Comparison of ENCODE assay signal across 26 mouse cellular contexts in the genomic region with DNA sequence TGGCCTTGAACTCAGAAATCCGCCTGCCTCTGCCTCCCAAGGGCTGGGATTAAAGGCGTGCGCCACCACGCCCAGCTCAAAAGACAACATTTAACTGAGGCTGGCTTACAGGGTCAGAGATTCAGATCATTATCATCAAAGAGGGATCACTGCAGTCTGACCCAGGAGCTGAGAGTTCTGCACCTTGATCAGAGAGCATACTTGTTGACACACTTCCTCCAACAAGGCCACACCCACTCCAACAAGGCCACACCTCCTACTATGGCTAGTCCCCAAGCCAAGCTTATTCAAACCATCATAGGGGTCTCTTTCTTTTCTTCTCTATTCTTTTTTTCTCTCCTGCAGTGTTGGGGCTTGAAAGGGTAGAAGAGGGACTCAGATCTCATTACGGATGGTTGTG. TPM values are rescaled to one million over a fixed set of nuclear protein-coding genes. Genes with fewer than 3 reads are reported as not detected.
DNase-seq lines count a peak whose midpoint lies in the region; ATAC-seq and TF ChIP-seq lines count a peak whose summit lies in the region.
"Had no signal": no experiment of that assay in that cellular context is flagged by ENCODE, and none has a peak within 500 bp of the region (broad histone marks: within the 10 kb centered on the region; RNA-seq: fewer than 3 reads in every experiment).

No protein-coding gene starts in this region.

- TF ChIP-seq CTCF in stomach, postnatal 0 days (IDR thresholded peaks at IDR 0.05; ENCODE audit: low read depth): no peak

- no peak for ATAC-seq in CD4-positive, CD25-positive, alpha-beta regulatory T cell, adult 4 months
- ATAC-seq in stomach, postnatal 0 days (ENCODE audit: low FRiP score, low TSS enrichment): no peak
- ATAC-seq: forebrain, postnatal 0 days; liver, postnatal 0 days had no signal

- no peak for TF ChIP-seq EP300 in stomach, postnatal 0 days (optimal IDR thresholded peaks at IDR 0.05)

- H3K4me1 ChIP-seq in stomach, postnatal 0 days (replicated peaks; ENCODE audit: control insufficient read depth, insufficient read depth): no peaks in the 10 kb centered on the region

- H3K36me3 ChIP-seq in stomach, postnatal 0 days (ENCODE audit: control insufficient read depth, insufficient read depth, low read length): no peaks in the 10 kb centered on the region
- H3K36me3 ChIP-seq: embryonic facial prominence, embryonic 12.5 days; heart, embryonic 12.5 days had no signal

- H3K4me3 ChIP-seq in stomach, postnatal 0 days (ENCODE audit: low read depth, low read length): no peak overlapping the region
- H3K4me3 ChIP-seq: embryonic facial prominence, embryonic 12.5 days; heart, embryonic 12.5 days; limb, embryonic 10.5 days had no signal

- WGBS in stomach, postnatal 0 days: 89% methylated on average over 5 of the region's 5 CpGs

- DNase-seq in CD4-positive, CD25-positive, alpha-beta regulatory T cell, adult 2 months (ENCODE audit: low read depth, low spot score): peak; percentile 44
- peak; percentile 45 for DNase-seq in CD4-positive helper T cell, adult 2 months (ENCODE audit: low read depth, low spot score)
- DNase-seq in induced T-regulatory cell, adult 2 months (ENCODE audit: low read depth): peak; percentile 51
- DNase-seq in thymus, postnatal 25 days: peak; percentile 28
- DNase-seq in right cerebral cortex, postnatal 14 days: no peak
- no peak for DNase-seq in lung, postnatal 36 days
- no peak for DNase-seq in stomach, postnatal 0 days (ENCODE audit: low spot score)
- DNase-seq: adrenal gland, adult 2 months; cerebellum, adult 18-20 months; cerebellum, postnatal 25 days; forebrain, postnatal 0 days; gastrocnemius, postnatal 14 days; heart, adult 18-20 months; heart, postnatal 14 days; kidney, adult 11 months; kidney, postnatal 4 days; layer of hippocampus, adult 9-11 months; liver, postnatal 0 days; lung, postnatal 10 days; right cerebral cortex, postnatal 25 days had no signal

- no peaks in the 10 kb centered on the region for H3K9me3 ChIP-seq in stomach, postnatal 0 days (ENCODE audit: control insufficient read depth, low read length)
- H3K9me3 ChIP-seq: embryonic facial prominence, embryonic 12.5 days; heart, embryonic 12.5 days; limb, embryonic 10.5 days had no signal

- H3K4me2 ChIP-seq in stomach, postnatal 0 days (replicated peaks; ENCODE audit: low read depth): no peak overlapping the region
- H3K4me2 ChIP-seq: embryonic facial prominence, embryonic 12.5 days; heart, embryonic 12.5 days; liver, embryonic 11.5 days; midbrain, embryonic 11.5 days had no signal

- H3K27me3 ChIP-seq in stomach, postnatal 0 days (ENCODE audit: control insufficient read depth, insufficient read depth, low read length): no peaks in the 10 kb centered on the region

- H3K9ac ChIP-seq in stomach, postnatal 0 days (ENCODE audit: low read length): no peak overlapping the region
- H3K9ac ChIP-seq: embryonic facial prominence, embryonic 12.5 days; forebrain, postnatal 0 days; heart, embryonic 12.5 days; liver, postnatal 0 days had no signal

- H3K27ac ChIP-seq in stomach, postnatal 0 days (replicated peaks): no peak overlapping the region
- H3K27ac ChIP-seq: embryonic facial prominence, embryonic 12.5 days; limb, embryonic 10.5 days had no signal

RNA-seq across cellular contexts. Expression of a gene that starts 6.6 kb away (rescaled TPM):
- 10 to 100 TPM; 51.8 to 54.0 TPM for polyA plus RNA-seq in CD4-positive, CD25-positive, alpha-beta regulatory T cell, adult 4 months (2017; shearing (Covaris generic))
- 4.4 and 5.5 TPM in 2 replicates for polyA plus RNA-seq in stomach, postnatal 0 days (2015; fragmentation: Nextera tagmentation; extraction: Ambion mirVana)

RNA-seq across cellular contexts. Expression of a gene that starts 30.9 kb away (rescaled TPM):
- polyA plus RNA-seq in CD4-positive, CD25-positive, alpha-beta regulatory T cell, adult 4 months (2017; shearing (Covaris generic)): 10 to 100 TPM in 1 of 2 experiments, 1 to 10 TPM in 1; 8.0 to 16.2 TPM
- 3.6 and 4.7 TPM in 2 replicates for polyA plus RNA-seq in stomach, postnatal 0 days (2015; fragmentation: Nextera tagmentation; extraction: Ambion mirVana)

RNA-seq across cellular contexts. Expression of a gene that starts 31.0 kb away (rescaled TPM):
- polyA plus RNA-seq in CD4-positive, CD25-positive, alpha-beta regulatory T cell, adult 4 months (2017; shearing (Covaris generic)): 10 to 100 TPM in 1 of 2 experiments, 1 to 10 TPM in 1; 7.4 to 19.9 TPM
- 6.7 and 7.7 TPM in 2 replicates for polyA plus RNA-seq in stomach, postnatal 0 days (2015; fragmentation: Nextera tagmentation; extraction: Ambion mirVana)

Comparison
In these comparisons a context has a peak if more than half of its experiments do, and no peak if none do; other contexts are left out.
1. DNase-seq: peak in CD4-positive, CD25-positive, alpha-beta regulatory T cell, adult 2 months (single experiment), CD4-positive helper T cell, adult 2 months (single experiment), induced T-regulatory cell, adult 2 months (single experiment) and thymus, postnatal 25 days (single experiment); none in right cerebral cortex, postnatal 14 days (single experiment), lung, postnatal 36 days (single experiment) and stomach, postnatal 0 days (single experiment).